Mouse (Mus musculus): ENCODE measurements around the gene Ankrd24. TPM values are rescaled to one million over a fixed set of nuclear protein-coding genes. Genes with fewer than 3 reads are reported as not detected.
"Not testable (repeated sequence)": the region's sequence is repeated elsewhere in the genome, so short reads cannot be mapped to it uniquely, and the experiment has no call there.

The Ankrd24 gene
- polyA plus RNA-seq, 1 experiment from 2014 or later = 6.4 TPM

DNA sequence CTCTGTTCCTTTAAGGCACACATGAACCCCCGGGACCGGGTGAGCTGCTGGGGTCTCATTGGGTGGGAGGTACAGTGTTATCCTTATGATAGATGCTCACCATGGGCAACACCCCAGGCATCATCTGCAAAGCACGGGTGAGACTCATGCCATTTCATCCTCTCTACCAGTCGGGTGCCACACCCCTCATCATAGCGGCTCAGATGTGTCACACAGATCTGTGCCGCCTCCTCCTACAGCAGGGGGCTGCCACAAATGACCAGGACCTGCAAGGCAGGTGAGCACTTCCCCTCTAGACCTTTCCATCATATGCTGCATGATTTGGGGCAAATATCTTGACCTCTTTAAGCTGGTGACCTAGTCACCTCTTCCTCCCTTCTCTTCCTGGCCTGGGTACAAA is 9.8 kb downstream of the Ankrd24 start:
- WGBS = 71% methylated on average over 6 of the region's 6 CpGs
- Histone ChIP-seq H3K27me3 (peaks cover 8% of the 10 kb centered on the region; the same call in 1 of the 2 replicates), H3K4me3 (no peak overlapping the region), H3K36me3 (ENCODE audit: poor library complexity, severe bottlenecking) (no peaks in the 10 kb centered on the region), H3K4me2 (no peak overlapping the region), H3K9ac (no peak overlapping the region), H3K9me3 (replicated peaks) (no peaks in the 10 kb centered on the region), H3K27ac (no peak overlapping the region), H3K4me1 (peaks cover 33% of the 10 kb centered on the region)
- no peak for ATAC-seq

DNA sequence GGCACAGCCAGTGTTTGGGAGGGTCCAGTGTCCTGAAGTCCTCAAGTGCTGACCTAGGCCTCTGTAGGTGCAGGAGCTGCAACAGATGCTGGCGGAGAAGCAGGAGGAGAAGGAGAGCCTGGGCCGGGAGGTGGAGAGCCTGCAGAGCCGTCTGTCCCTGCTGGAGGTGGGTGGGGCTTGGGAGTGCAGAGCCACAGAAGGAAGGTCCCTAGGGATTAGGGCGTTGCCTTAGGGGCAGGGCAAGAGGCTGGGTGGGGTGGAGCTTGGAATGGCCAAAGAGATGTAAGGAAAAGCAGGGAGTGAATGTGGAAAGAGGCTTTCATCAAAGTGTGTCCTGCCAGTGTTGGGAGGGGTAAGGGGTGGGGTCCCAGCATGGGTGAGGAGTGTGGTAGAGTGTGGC is 12.5 kb downstream of the Ankrd24 start:
- H3K4me2 ChIP-seq; H3K27ac ChIP-seq; H3K9ac ChIP-seq; H3K36me3 ChIP-seq (ENCODE audit: poor library complexity, severe bottlenecking); H3K4me3 ChIP-seq; ATAC-seq; H3K9me3 ChIP-seq (replicated peaks); H3K27me3 ChIP-seq: not testable (repeated sequence)
- peaks cover 26% of the 10 kb centered on the region for H3K4me1 ChIP-seq
- WGBS = 43% methylated on average over 4 of the region's 4 CpGs

GRCm38 (mm10) chr10:81641566-81641965 is 13.2 kb downstream of the Ankrd24 start:
- Histone ChIP-seq H3K27ac (no peak overlapping the region), H3K4me1 (peaks cover 26% of the 10 kb centered on the region), H3K9me3 (replicated peaks) (no peaks in the 10 kb centered on the region), H3K4me2 (peak overlapping the region; percentile 13; the same call in 1 of the 2 replicates), H3K36me3 (ENCODE audit: poor library complexity, severe bottlenecking) (no peaks in the 10 kb centered on the region), H3K27me3 (no peaks in the 10 kb centered on the region), H3K9ac (peak overlapping the region; percentile 45; the same call in 1 of the 2 replicates), H3K4me3 (no peak overlapping the region)
- WGBS = 93% methylated on average over 2 of the region's 2 CpGs
- ATAC-seq = no peak

DNA sequence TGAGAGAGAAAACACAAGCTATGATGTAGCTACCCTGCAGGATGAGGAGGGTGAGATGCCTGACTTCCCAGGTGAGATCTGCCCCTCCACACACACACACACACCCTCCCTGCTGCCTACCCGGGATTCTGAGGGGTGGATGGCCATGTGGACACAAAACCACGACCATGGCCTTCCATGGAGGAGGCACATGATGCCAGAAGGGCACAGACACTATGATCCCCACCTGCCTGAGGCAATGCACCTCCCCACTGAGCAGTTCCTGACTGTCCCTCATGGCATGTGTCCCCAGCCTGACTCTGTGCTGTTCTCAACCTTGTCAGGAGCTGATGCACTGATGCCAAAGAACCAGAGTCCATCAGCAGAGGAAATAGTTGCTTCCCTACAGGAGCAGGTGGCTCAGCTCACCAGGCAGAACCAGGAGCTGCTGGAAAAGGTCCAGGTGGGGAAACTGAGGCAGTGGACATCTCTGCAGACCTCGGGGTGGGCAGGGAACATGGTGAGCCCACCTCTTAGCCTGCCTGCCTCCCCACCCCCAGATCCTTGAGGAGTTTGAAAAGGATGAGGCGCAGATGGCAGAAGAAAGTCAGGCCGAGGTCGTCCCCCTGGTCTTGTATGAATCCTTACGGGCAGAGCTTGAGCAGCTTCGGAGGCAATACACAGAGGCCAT is 13.8 kb downstream of the Ankrd24 start:
- H3K27ac ChIP-seq = no peak overlapping the region; the same call in 1 of the 2 replicates

DNA sequence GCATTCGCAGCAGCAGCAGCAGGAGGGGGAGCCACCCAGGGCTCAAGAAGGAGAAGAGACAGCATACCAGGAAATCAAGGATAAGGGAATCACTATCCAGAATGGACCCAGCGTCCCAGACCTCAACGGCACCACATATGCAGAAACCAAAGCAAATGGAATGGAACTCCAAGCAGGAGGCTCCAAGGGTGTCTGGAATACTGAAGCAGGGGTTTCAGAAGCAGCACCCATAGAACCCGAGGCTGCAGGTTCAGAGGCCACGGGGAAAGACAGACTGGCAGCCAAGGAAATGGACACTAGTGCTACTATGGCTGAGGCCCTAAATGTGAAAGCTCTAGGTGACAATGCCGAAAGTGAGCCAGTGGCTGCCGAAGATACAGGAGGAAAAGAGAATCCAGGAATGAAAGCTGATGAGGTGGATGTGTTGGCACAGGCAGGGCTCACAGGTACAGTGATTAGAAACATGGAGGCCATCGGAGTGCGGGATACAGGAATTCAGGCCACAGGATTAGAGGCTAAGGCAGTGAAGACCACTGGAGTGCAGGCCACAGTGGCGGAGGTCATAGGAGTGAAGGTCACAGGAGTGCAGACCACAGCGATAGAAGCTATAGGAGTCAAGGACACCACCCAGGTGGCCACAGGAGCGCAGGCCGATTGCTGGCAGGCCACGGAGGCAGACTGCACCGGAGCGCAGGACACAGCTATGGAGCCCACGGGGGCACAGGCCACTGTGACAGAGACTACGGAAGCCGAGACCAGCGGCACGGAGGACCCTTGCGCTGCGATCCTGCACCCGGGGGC is 14.5 kb downstream of the Ankrd24 start:
- H3K4me2 ChIP-seq = peak overlapping the region; percentile 95
- ATAC-seq = peak; percentile 58
- peak overlapping the region; percentile 95 for H3K27ac ChIP-seq
- no peaks in the 10 kb centered on the region for H3K27me3 ChIP-seq
- H3K9me3 ChIP-seq (replicated peaks) = no peaks in the 10 kb centered on the region
- H3K4me1 ChIP-seq = peaks cover 26% of the 10 kb centered on the region
- peak overlapping the region; percentile 74 for H3K4me3 ChIP-seq
- WGBS = 21% methylated on average over 24 of the region's 24 CpGs
- H3K36me3 ChIP-seq (ENCODE audit: poor library complexity, severe bottlenecking) = no peaks in the 10 kb centered on the region
- H3K9ac ChIP-seq = peak overlapping the region; percentile 97

More for the DNA sequence above, 13.8 kb downstream of the Ankrd24 start:
- ATAC-seq = no peak
- peak overlapping the region; percentile 74; the same call in 1 of the 2 replicates for H3K4me3 ChIP-seq
- no peaks in the 10 kb centered on the region for H3K9me3 ChIP-seq (replicated peaks)
- H3K9ac ChIP-seq = peak overlapping the region; percentile 97
- 75% methylated on average over 8 of the region's 8 CpGs for WGBS
- H3K4me1 ChIP-seq = peaks cover 26% of the 10 kb centered on the region
- H3K36me3 ChIP-seq (ENCODE audit: poor library complexity, severe bottlenecking) = no peaks in the 10 kb centered on the region
- no peaks in the 10 kb centered on the region for H3K27me3 ChIP-seq
- peak overlapping the region; percentile 95 for H3K4me2 ChIP-seq

- H3K4me2 ChIP-seq = peak overlapping the region; percentile 95
- peak overlapping the region; percentile 97 for H3K9ac ChIP-seq
- H3K4me3 ChIP-seq = peak overlapping the region; percentile 74
- WGBS = 1% methylated on average over 60 of the region's 75 CpGs
- no peaks in the 10 kb centered on the region for H3K27me3 ChIP-seq
- H3K9me3 ChIP-seq (replicated peaks) = no peaks in the 10 kb centered on the region
- H3K36me3 ChIP-seq (ENCODE audit: poor library complexity, severe bottlenecking) = no peaks in the 10 kb centered on the region
- peak; percentile 91 for ATAC-seq
- peaks cover 26% of the 10 kb centered on the region for H3K4me1 ChIP-seq
- H3K27ac ChIP-seq = peak overlapping the region; percentile 95
Measured at GRCm38 (mm10) chr10:81643449-81644055, 15.2 kb downstream of the Ankrd24 start.

DNA sequence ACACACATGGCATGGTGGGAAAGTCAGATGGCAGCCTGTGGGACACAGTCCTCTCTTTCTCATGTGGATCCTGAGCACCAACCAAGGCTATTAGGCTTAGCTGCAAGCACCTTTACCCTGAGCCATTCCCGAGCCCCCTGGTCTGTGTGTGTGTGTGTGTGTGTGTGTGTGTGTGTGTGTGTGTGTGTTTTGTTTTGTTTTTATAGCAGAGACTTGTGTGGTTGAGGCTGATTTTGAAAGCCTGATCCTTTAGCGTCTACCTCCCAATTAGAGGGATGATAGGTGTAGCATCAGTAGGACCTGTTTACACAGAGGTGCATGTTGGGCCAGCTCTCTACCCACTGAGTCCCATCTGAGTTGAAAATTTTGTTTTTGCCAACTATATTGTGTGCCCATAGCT is 15.8 kb downstream of the Ankrd24 start:
- H3K27ac ChIP-seq = peak overlapping the region; percentile 95; the same call in 1 of the 2 replicates
- no peaks in the 10 kb centered on the region for H3K36me3 ChIP-seq (ENCODE audit: poor library complexity, severe bottlenecking)
- peak overlapping the region; percentile 95 for H3K4me2 ChIP-seq
- H3K27me3 ChIP-seq = no peaks in the 10 kb centered on the region
- no peaks in the 10 kb centered on the region for H3K9me3 ChIP-seq (replicated peaks)
- H3K9ac ChIP-seq = peak overlapping the region; percentile 97
- WGBS = 60% methylated on average over 2 of the region's 2 CpGs
- ATAC-seq = peak; percentile 29; the same call in 1 of the 2 replicates
- H3K4me1 ChIP-seq = peaks cover 26% of the 10 kb centered on the region
- H3K4me3 ChIP-seq = peak overlapping the region; percentile 74

DNA sequence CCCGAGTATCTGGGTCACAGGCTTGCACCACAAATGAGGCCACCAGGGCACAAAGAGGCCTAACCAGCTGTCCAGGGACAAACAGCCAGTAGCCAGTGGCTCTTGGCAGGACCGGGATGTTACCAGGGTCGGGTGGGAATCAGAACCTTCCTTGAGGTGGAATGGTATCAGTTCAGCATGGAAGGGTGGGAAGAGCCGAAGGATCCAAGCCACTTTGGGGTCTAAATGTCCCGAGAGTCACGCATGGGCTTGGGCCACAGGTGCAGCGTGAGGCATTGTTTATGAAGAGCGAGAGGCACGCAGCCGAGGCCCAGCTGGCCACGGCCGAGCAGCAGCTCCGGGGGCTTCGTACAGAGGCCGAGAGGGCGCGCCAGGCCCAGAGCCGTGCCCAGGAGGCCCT is 16.4 kb downstream of the Ankrd24 start:
- H3K4me1 ChIP-seq = peaks cover 26% of the 10 kb centered on the region
- no peaks in the 10 kb centered on the region for H3K9me3 ChIP-seq (replicated peaks)
- H3K36me3 ChIP-seq (ENCODE audit: poor library complexity, severe bottlenecking) = no peaks in the 10 kb centered on the region
- H3K4me2 ChIP-seq = 0 out of 2 replicates have a peak overlapping the region, but pooled peaks have one; percentile 95
- no peak overlapping the region for H3K27ac ChIP-seq
- H3K4me3 ChIP-seq = no peak overlapping the region
- ATAC-seq = no peak
- 0 out of 2 replicates have a peak overlapping the region, but pooled peaks have one; percentile 8 for H3K9ac ChIP-seq
- H3K27me3 ChIP-seq = no peaks in the 10 kb centered on the region
- WGBS = 94% methylated on average over 18 of the region's 18 CpGs

DNA sequence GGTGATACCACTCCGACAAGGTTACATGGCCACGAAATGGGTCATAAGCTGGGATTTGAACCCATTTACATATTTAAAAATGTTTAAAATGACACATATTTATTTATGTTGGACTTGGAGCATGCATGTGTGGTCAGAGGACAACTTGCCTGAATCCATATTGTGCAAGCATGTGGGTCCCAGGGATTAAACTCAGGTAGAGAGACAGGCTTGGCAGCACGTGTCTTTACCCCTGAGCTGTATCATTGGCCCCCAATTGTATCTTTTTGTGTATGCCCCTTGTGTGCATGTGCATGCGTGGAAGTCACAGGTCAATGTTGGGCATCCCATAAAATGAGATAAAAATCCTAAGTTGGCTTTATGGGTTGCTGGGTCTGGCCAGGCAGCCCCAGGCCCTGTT is 17.1 kb downstream of the Ankrd24 start:
- H3K9me3 ChIP-seq (replicated peaks) = no peaks in the 10 kb centered on the region
- no peaks in the 10 kb centered on the region for H3K36me3 ChIP-seq (ENCODE audit: poor library complexity, severe bottlenecking)
- H3K4me2 ChIP-seq = no peak overlapping the region
- H3K9ac ChIP-seq = no peak overlapping the region
- no peaks in the 10 kb centered on the region for H3K27me3 ChIP-seq
- no peak for ATAC-seq
- peaks cover 32% of the 10 kb centered on the region for H3K4me1 ChIP-seq
- H3K27ac ChIP-seq = no peak overlapping the region
- H3K4me3 ChIP-seq = no peak overlapping the region
- WGBS = 89% methylated on average over 4 of the region's 4 CpGs

DNA sequence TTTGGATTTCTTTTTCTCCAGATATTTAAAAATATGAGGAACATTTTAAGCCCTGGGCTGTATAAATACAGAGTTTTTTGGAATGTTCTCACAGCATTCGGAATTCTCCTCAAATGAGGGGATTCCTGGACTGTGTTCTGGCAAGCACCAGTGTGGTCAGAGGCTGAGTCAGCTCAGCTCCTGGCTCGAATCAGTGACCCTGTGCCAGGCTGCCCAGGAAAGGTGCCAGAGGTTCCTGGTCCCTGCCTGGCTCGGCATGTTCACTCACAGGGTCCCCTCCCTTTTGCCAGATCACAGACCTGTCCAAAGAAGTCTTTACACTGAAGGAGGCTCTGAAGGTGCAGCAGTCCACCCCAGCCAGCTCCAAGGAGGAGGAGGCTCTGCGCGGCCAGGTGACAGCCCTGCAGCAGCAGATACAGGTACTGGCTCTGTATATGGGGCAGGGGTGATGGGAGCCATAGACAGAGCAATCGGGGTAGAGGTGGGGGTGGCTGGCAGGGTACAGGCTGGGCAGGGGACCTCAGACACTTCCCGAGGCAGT is 17.7 kb downstream of the Ankrd24 start:
- H3K9me3 ChIP-seq (replicated peaks) = 0 out of 2 replicates have a peak, but pooled peaks cover 6% of the 10 kb centered on the region
- H3K4me3 ChIP-seq = no peak overlapping the region
- H3K9ac ChIP-seq = no peak overlapping the region
- ATAC-seq = no peak
- H3K4me1 ChIP-seq = peaks cover 29% of the 10 kb centered on the region
- no peak overlapping the region for H3K27ac ChIP-seq
- peaks cover 2% of the 10 kb centered on the region; the same call in 1 of the 2 replicates for H3K36me3 ChIP-seq (ENCODE audit: poor library complexity, severe bottlenecking)
- H3K27me3 ChIP-seq = no peaks in the 10 kb centered on the region
- 86% methylated on average over 7 of the region's 7 CpGs for WGBS
- H3K4me2 ChIP-seq = no peak overlapping the region

- H3K27ac ChIP-seq = peak within 1 kb of the TSS; percentile 75; the same call in 1 of the 2 replicates
- H3K9ac ChIP-seq = peak within 1 kb of the TSS; percentile 75
- H3K27me3 ChIP-seq, H3K4me1 ChIP-seq: not testable (repeated sequence)
- peak; percentile 99 for ATAC-seq
- peaks cover 23% of the 10 kb centered on the region for H3K36me3 ChIP-seq (ENCODE audit: poor library complexity, severe bottlenecking)
- H3K9me3 ChIP-seq (replicated peaks) = peaks cover 32% of the 10 kb centered on the region
- peak within 1 kb of the TSS; percentile 52 for H3K4me3 ChIP-seq
- H3K4me2 ChIP-seq = peak within 1 kb of the TSS; percentile 68
- 3% methylated on average over 31 of the region's 52 CpGs for WGBS
Measured at GRCm38 (mm10) chr10:81648803-81649775, 20.7 kb downstream of the Ankrd24 start, which contains the start of gene Gm10778. Gene Gm10778, plus strand, starts transcription at chr10:81649059.

Measured in forebrain, embryonic 13.5 days (tissue).